Mouse (Mus musculus): ENCODE results near the gene Olfr834. TPM values are rescaled to one million over a fixed set of nuclear protein-coding genes. Genes with fewer than 3 reads are reported as not detected.

Olfr834 gene
- not detected in 2 replicates for polyA plus RNA-seq (2012; ENCODE audit: low replicate concordance)

DNA sequence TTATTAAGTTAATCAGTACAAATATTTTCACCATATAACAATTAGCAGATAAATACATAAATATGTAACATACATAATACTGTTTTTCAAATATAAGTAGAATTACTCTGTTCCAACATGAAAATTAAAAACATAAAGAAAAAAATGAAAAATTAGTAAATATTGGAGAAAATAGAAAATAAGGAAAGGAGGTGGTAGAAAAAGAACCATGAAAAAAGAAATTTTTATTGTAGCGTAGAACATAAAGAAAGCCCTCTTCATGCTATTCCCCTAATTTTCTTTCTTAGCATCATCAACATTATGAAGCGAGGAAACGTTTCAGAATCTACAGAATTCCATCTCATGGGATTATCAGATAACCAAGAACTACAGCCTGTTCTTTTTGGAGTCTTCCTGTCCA lies at the start of gene Olfr834:
Olfr834 (plus strand) TSS at position 301 of the 400 bp plus-strand sequence.

DNA sequence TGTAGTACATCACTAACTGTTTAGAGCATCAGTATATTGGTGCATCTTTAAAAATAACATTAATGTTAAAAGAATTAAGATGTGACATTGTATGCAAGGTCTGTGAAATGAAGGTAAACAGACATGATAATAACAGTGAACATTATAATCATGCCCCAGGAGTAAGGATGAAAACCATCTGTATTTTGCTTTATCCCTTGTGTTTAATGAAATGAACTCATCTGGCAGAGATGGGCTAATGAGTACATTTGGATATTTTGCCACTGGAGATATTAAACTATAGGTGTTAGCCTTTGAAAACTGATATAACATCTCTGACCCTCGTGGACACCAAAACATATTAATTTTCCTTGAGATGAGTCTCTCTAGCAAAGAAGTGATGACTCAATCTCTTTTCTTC lies 44.6 kb downstream of the Olfr834 start, which contains the start of gene Olfr835:
Olfr835 (plus strand) TSS at position 301 of the 400 bp plus-strand sequence.

Other genes with a start within 250 kb of the Olfr834 start
- gene Olfr24, start 224.0 kb upstream of the Olfr834 start, polyA plus RNA-seq (2012; ENCODE audit: low replicate concordance): not detected in 2 replicates
- gene Olfr828, start 168.5 kb upstream of the Olfr834 start, polyA plus RNA-seq (2012; ENCODE audit: low replicate concordance): not detected in 2 replicates
- not detected in 2 replicates for gene Olfr829, start 133.1 kb upstream of the Olfr834 start, polyA plus RNA-seq (2012; ENCODE audit: low replicate concordance)
- gene Olfr830, start 113.3 kb upstream of the Olfr834 start, polyA plus RNA-seq (2012; ENCODE audit: low replicate concordance): 0.10 TPM in 1 of 2 replicates, not detected in the other
- gene Olfr832, start 50.9 kb upstream of the Olfr834 start, polyA plus RNA-seq (2012; ENCODE audit: low replicate concordance): not detected in 2 replicates
- not detected in 2 replicates for gene Olfr835, start 44.7 kb downstream of the Olfr834 start, polyA plus RNA-seq (2012; ENCODE audit: low replicate concordance)
- gene Olfr836, start 132.4 kb downstream of the Olfr834 start, polyA plus RNA-seq (2012; ENCODE audit: low replicate concordance): not detected in 2 replicates
- gene Olfr837, start 148.3 kb downstream of the Olfr834 start, polyA plus RNA-seq (2012; ENCODE audit: low replicate concordance): not detected in 2 replicates
- gene Olfr839-ps1, start 189.3 kb downstream of the Olfr834 start, polyA plus RNA-seq (2012; ENCODE audit: low replicate concordance): not detected in 2 replicates